In the genomic region with DNA sequence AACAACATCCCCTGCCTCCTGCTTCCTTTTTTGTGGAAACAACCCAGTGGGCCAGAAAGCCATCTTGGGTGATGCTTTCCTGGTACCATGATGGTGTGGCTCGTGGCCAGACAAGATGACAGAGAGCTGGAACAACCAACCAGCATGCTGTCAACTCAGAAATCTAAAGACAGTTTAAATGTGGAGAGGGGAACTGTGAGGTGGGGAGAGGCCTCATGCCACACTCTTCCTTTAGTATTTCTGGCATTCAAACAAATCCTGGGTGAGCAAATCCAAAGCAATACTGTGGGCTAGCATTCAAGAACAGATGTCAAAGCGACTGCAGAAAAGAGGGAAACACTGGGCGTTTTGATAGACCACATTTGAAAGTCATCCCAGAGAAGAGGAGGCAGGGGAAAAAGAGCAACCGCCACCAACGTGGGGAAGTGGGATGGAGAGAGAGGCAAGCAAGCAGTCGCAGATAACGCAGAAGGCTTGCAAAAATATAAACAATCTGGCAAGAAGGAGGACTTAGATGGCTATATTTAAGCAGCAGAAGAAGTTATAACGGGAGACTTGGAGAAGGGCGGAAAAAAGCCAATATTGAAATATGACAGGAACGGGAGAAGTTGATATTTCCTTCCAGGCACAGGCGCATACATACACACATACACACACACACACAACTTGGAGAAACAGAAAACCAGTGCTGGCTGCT, we compare ENCODE assay signal across 12 mouse cellular contexts.
DNase-seq lines count a peak whose midpoint lies in the region; ATAC-seq and TF ChIP-seq lines count a peak whose summit lies in the region.
"Had no signal": no experiment of that assay in that cellular context is flagged by ENCODE, and none has a peak within 500 bp of the region (broad histone marks: within the 10 kb centered on the region; RNA-seq: fewer than 3 reads in every experiment).

No protein-coding gene starts in this region.

- TF ChIP-seq EP300 in lung, postnatal 0 days (IDR thresholded peaks at IDR 0.05), result no peak

- H3K4me1 ChIP-seq in lung, postnatal 0 days (ENCODE audit: insufficient read depth, low read depth, low read length), result peaks cover 8% of the 10 kb centered on the region; the same call in 1 of the 2 replicates

- peak; percentile 82 for ATAC-seq in frontal cortex, adult (ENCODE audit: low TSS enrichment)
- no peak for ATAC-seq in lung, postnatal 0 days
- ATAC-seq: intestine, embryonic 16.5 days had no signal

- no peak for TF ChIP-seq CTCF in lung, postnatal 0 days (IDR thresholded peaks at IDR 0.05)

- no peak for DNase-seq in frontal cortex, postnatal 25 days (ENCODE audit: low spot score in 2 of 2)
- DNase-seq in right cerebral cortex, adult 18-20 months, result peak; percentile 79
- DNase-seq in right cerebral cortex, postnatal 14 days, result no peak
- peak; percentile 48 to 73 for DNase-seq in left cerebral cortex, adult 9 months (ENCODE audit: low spot score in 2 of 2)
- DNase-seq in urinary bladder, adult 18-20 months (ENCODE audit: low spot score in 2 of 2), result no peak
- DNase-seq in lung, postnatal 0 days (ENCODE audit: low spot score), result no peak
- no peak for DNase-seq in embryo, embryonic 10.5 days (ENCODE audit: low spot score)
- DNase-seq: lung, postnatal 4 days; retina, postnatal 1 day had no signal

- no peak overlapping the region for H3K9ac ChIP-seq in lung, postnatal 0 days (replicated peaks; ENCODE audit: low read depth)

- no peak overlapping the region for H3K4me2 ChIP-seq in lung, postnatal 0 days (replicated peaks; ENCODE audit: low read depth, low read length)

- H3K4me3 ChIP-seq in lung, postnatal 0 days (ENCODE audit: low read depth, low read length), result no peak overlapping the region
- H3K4me3 ChIP-seq: erythroblast, embryonic 14.5 days had no signal

- H3K27ac ChIP-seq in lung, postnatal 0 days (ENCODE audit: low read length), result no peak overlapping the region

- no peaks in the 10 kb centered on the region for H3K36me3 ChIP-seq in lung, postnatal 0 days (ENCODE audit: insufficient read depth, low read length)

- no peaks in the 10 kb centered on the region for H3K9me3 ChIP-seq in lung, postnatal 0 days (ENCODE audit: low read length)

- WGBS in lung, postnatal 0 days, result 35% methylated on average over 11 of the region's 11 CpGs

- H3K27me3 ChIP-seq in lung, postnatal 0 days (replicated peaks; ENCODE audit: insufficient read depth, low read length), result no peaks in the 10 kb centered on the region

Comparison
In these comparisons a context has a peak if more than half of its experiments do, and no peak if none do; other contexts are left out.
1. DNase-seq: peak in right cerebral cortex, adult 18-20 months (single experiment) and left cerebral cortex, adult 9 months (2 of 2); none in frontal cortex, postnatal 25 days (0 of 2), right cerebral cortex, postnatal 14 days (single experiment), urinary bladder, adult 18-20 months (0 of 2), lung, postnatal 0 days (single experiment) and embryo, embryonic 10.5 days (single experiment).